Mouse (Mus musculus): ENCODE measurements around the gene Ndufb4. TPM values are rescaled to one million over a fixed set of nuclear protein-coding genes. Genes with fewer than 3 reads are reported as not detected.

The Ndufb4 gene
- polyA plus RNA-seq, 1 experiment from 2014 or later, result 54.4 TPM

DNA sequence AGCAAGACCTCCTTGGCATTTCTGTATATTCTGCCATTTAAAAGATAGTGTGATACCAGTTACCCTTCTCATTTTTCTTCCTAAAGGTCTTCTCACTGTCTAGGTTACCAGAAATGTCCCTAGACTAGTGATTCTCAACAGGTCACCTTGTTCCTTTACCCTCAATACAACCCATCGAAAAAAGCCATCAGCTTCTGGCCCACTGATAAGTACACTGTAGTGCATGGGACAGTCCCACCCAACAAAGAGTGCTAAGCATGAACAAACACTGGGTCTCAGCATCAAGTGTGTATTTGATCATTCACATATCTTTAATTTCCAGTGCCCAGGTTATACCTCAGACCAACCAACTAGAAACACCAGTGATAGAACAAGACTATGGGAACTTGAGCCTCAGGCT lies 19.2 kb downstream of the Ndufb4 start:
- DNase-seq (no peak), ATAC-seq (ENCODE audit: insufficient read depth) (no peak)
- H3K27me3 ChIP-seq (ENCODE audit: insufficient read depth, low read length), result no peaks in the 10 kb centered on the region
- H3K4me3 ChIP-seq (ENCODE audit: low read depth, low read length), result no peak overlapping the region
- H3K4me1 ChIP-seq (ENCODE audit: insufficient read depth), result no peaks in the 10 kb centered on the region
- 85% methylated on average over 1 of the region's 1 CpGs for WGBS
- no peak for TF ChIP-seq CTCF (IDR thresholded peaks at IDR 0.05; ENCODE audit: low read depth)
- H3K27ac ChIP-seq (ENCODE audit: low read depth), result no peak overlapping the region
- H3K9ac ChIP-seq, result no peak overlapping the region
- H3K4me2 ChIP-seq, result no peak overlapping the region
- H3K36me3 ChIP-seq (ENCODE audit: insufficient read depth), result no peaks in the 10 kb centered on the region
- no peaks in the 10 kb centered on the region for H3K9me3 ChIP-seq (ENCODE audit: low read depth, low read length)

DNA sequence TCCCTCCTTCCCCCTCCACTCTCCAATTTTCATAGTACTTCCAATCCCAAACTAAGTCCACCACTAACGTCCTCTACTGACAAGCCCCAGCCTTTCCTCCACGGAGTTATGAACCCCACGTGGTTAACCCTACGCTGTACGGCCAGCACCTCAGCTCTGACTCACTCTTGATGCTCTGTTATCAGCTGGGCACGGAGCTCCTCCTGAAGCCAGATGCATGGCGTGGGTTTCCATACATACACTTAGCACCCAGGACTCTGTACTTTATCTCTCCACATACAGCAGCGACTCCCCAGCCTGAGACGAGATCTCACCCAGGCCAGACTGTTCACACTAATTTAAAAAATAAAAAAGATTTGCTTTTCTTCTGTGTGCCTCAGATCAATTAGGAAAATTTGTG lies 19.7 kb downstream of the Ndufb4 start:
- 0 out of 2 replicates have a peak overlapping the region, but pooled peaks have one; percentile 10 for H3K4me2 ChIP-seq
- no peak overlapping the region for H3K4me3 ChIP-seq (ENCODE audit: low read depth, low read length)

DNA sequence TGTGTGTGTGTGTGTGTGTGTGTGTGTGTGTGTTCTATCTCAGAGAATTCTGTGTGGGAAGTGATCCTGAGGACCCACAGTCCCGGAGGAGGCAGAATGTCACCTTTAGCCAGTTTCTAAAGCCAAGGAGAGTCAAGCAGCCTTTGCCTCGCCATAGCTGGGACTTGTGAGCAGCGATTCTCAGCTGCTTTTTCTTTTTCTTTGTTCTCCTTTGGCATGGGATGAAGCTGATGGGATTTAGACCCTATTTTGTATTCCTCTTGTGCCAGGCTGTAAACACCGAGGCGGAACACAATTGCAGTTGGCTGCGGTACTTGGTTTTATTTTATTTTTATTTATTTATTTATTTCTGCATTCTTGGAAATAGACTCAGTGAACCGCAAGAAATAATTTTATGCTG lies 25.2 kb downstream of the Ndufb4 start:
- Histone ChIP-seq H3K4me1 (ENCODE audit: insufficient read depth) (no peaks in the 10 kb centered on the region), H3K36me3 (ENCODE audit: insufficient read depth) (no peaks in the 10 kb centered on the region), H3K27ac (ENCODE audit: low read depth) (no peak overlapping the region), H3K9me3 (ENCODE audit: low read depth, low read length) (no peaks in the 10 kb centered on the region), H3K9ac (no peak overlapping the region), H3K4me2 (no peak overlapping the region), H3K4me3 (ENCODE audit: low read depth, low read length) (no peak overlapping the region), H3K27me3 (ENCODE audit: insufficient read depth, low read length) (no peaks in the 10 kb centered on the region)
- ATAC-seq (ENCODE audit: insufficient read depth) (no peak), DNase-seq (no peak)
- WGBS, result 86% methylated on average over 7 of the region's 7 CpGs
- no peak for TF ChIP-seq CTCF (IDR thresholded peaks at IDR 0.05; ENCODE audit: low read depth)

More for the DNA sequence above, 19.7 kb downstream of the Ndufb4 start:
- Histone ChIP-seq H3K36me3 (ENCODE audit: insufficient read depth) (no peaks in the 10 kb centered on the region), H3K9ac (no peak overlapping the region), H3K9me3 (ENCODE audit: low read depth, low read length) (no peaks in the 10 kb centered on the region), H3K27ac (ENCODE audit: low read depth) (no peak overlapping the region), H3K27me3 (ENCODE audit: insufficient read depth, low read length) (no peaks in the 10 kb centered on the region), H3K4me1 (ENCODE audit: insufficient read depth) (no peaks in the 10 kb centered on the region)
- no peak for ATAC-seq (ENCODE audit: insufficient read depth)
- DNase-seq, result no peak
- 61% methylated on average over 9 of the region's 9 CpGs for WGBS
- no peak for TF ChIP-seq CTCF (IDR thresholded peaks at IDR 0.05; ENCODE audit: low read depth)

DNA sequence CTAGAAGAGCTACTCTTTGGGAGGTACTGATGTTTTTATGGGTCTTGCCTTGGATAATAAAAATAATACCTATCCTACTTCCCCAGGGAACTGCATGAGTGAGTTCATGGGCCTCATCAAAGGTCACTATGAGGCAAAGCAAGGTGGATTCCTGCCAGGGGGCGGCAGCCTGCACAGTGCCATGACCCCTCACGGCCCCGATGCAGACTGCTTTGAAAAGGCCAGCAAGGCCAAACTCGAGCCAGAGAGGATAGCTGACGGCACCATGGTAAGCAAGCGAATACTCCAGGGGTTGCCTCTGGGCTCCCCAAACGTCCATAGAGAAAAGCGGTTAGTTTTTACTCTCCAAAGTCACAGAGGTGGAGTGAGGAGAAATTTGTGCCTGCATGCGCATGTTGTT lies 25.9 kb downstream of the Ndufb4 start:
- WGBS, result 70% methylated on average over 9 of the region's 9 CpGs
- Histone ChIP-seq H3K36me3 (ENCODE audit: insufficient read depth) (no peaks in the 10 kb centered on the region), H3K9ac (no peak overlapping the region), H3K9me3 (ENCODE audit: low read depth, low read length) (no peaks in the 10 kb centered on the region), H3K27me3 (ENCODE audit: insufficient read depth, low read length) (no peaks in the 10 kb centered on the region), H3K4me2 (no peak overlapping the region), H3K27ac (ENCODE audit: low read depth) (no peak overlapping the region), H3K4me1 (ENCODE audit: insufficient read depth) (no peaks in the 10 kb centered on the region), H3K4me3 (ENCODE audit: low read depth, low read length) (no peak overlapping the region)
- TF ChIP-seq CTCF (IDR thresholded peaks at IDR 0.05; ENCODE audit: low read depth), result no peak
- no peak for ATAC-seq (ENCODE audit: insufficient read depth)
- no peak for DNase-seq

DNA sequence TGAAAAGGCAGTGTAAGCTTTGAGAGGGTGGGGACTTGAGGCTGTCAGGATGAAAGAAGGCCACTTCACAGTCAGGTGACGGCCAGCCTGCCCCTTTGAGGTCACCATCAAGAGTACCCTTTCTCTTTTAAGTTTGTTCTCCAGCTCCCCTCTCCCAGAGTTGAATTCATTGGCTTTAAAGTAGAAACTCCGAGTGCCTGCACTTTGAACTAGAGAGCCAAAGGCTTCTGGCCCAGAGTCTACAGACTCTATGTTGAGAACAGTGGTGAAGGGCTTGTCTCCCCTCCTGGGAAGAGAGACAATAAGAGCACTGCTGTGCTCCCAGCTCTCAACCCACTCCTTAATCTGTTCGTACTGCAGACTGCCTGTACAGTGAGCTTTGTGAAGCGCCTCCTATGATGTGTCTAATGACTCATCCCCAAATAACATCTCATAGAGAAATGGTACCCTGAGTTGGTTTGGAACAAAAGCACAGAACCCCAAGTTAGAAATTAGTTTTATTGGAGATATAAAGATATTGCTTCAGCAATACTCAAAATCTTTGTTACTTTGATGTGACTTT lies 27.8 kb downstream of the Ndufb4 start:
- no peak overlapping the region for H3K4me2 ChIP-seq
- no peak overlapping the region for H3K9ac ChIP-seq
- TF ChIP-seq CTCF (IDR thresholded peaks at IDR 0.05; ENCODE audit: low read depth), result no peak
- DNase-seq, result no peak
- no peak overlapping the region for H3K4me3 ChIP-seq (ENCODE audit: low read depth, low read length)
- WGBS, result 53% methylated on average over 4 of the region's 4 CpGs
- H3K27me3 ChIP-seq (ENCODE audit: insufficient read depth, low read length), result no peaks in the 10 kb centered on the region
- no peaks in the 10 kb centered on the region for H3K36me3 ChIP-seq (ENCODE audit: insufficient read depth)
- H3K27ac ChIP-seq (ENCODE audit: low read depth), result no peak overlapping the region
- H3K4me1 ChIP-seq (ENCODE audit: insufficient read depth), result no peaks in the 10 kb centered on the region
- H3K9me3 ChIP-seq (ENCODE audit: low read depth, low read length), result no peaks in the 10 kb centered on the region
- ATAC-seq (ENCODE audit: insufficient read depth), result no peak

DNA sequence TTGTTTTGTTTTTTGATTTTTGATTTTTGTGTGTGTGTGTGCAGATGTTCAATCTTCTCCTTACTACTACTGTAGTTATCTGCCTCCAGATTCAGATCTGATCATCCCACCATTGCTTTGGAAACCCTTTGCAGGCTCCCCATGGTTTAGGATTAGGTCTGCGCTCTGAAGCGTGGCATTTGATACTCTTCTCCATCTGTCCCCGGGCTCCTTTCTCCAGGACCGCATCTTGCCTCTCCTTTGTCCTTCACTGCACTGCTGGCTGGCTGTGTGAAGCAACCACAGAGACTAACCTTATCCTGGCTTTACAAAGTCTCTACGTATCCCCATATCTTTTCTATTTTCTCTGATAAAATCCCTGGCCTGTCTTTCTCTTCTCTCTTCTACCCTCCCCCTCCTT lies 31.3 kb downstream of the Ndufb4 start:
- no peaks in the 10 kb centered on the region for H3K9me3 ChIP-seq (ENCODE audit: low read depth, low read length)
- no peaks in the 10 kb centered on the region for H3K36me3 ChIP-seq (ENCODE audit: insufficient read depth)
- H3K4me2 ChIP-seq, result no peak overlapping the region
- no peak for DNase-seq
- H3K27me3 ChIP-seq (ENCODE audit: insufficient read depth, low read length), result no peaks in the 10 kb centered on the region
- H3K4me1 ChIP-seq (ENCODE audit: insufficient read depth), result no peaks in the 10 kb centered on the region
- WGBS, result 63% methylated on average over 5 of the region's 5 CpGs
- ATAC-seq (ENCODE audit: insufficient read depth), result no peak
- H3K9ac ChIP-seq, result no peak overlapping the region
- no peak for TF ChIP-seq CTCF (IDR thresholded peaks at IDR 0.05; ENCODE audit: low read depth)
- no peak overlapping the region for H3K27ac ChIP-seq (ENCODE audit: low read depth)
- no peak overlapping the region for H3K4me3 ChIP-seq (ENCODE audit: low read depth, low read length)

DNA sequence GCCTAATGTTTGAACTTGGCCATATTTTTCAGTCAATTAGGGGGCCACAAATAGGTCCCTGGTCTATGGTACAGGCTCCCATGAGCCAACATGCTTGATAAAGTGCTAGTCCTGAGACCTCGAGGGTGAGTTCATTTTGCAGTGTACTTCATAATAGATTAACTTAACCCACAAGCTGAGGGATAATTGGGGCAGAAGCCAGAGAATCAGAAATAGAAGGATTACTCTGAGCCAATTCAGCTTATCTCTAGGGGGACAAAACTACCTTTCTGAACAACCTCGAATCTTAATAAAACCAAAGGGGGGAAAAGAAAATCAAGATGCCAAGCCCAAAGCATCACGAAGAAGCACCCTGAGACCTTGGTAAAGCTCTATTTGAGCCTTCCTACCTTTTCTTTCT lies 31.9 kb downstream of the Ndufb4 start:
- Histone ChIP-seq H3K4me1 (ENCODE audit: insufficient read depth) (no peaks in the 10 kb centered on the region), H3K27ac (ENCODE audit: low read depth) (no peak overlapping the region), H3K9ac (no peak overlapping the region), H3K9me3 (ENCODE audit: low read depth, low read length) (no peaks in the 10 kb centered on the region), H3K4me2 (no peak overlapping the region), H3K4me3 (ENCODE audit: low read depth, low read length) (no peak overlapping the region), H3K27me3 (ENCODE audit: insufficient read depth, low read length) (no peaks in the 10 kb centered on the region), H3K36me3 (ENCODE audit: insufficient read depth) (no peaks in the 10 kb centered on the region)
- no peak for TF ChIP-seq CTCF (IDR thresholded peaks at IDR 0.05; ENCODE audit: low read depth)
- DNase-seq, result no peak
- 69% methylated on average over 3 of the region's 3 CpGs for WGBS
- ATAC-seq (ENCODE audit: insufficient read depth), result no peak

DNA sequence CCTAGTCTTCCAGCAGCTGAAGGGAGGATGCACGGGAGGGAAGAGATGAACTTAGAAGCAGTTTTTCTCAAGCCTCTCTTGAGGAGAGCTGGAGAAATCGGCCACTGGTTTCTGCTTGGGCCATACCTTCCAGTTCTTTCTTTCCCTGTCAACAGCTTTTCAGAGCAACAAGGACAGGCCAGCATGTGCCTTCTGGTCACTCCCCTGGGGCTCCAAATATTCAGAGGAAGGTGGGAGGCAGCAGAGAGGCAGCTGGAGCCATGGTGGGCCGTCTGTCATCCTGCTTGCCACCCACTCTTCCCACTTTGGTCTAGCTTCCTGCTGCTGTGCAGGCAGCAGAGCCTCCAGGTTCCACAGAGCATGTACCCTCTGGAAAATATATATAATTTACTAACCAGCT lies 36.6 kb downstream of the Ndufb4 start:
- 24% methylated on average over 3 of the region's 3 CpGs for WGBS
- ATAC-seq (ENCODE audit: insufficient read depth) (no peak), DNase-seq (no peak)
- no peaks in the 10 kb centered on the region for H3K36me3 ChIP-seq (ENCODE audit: insufficient read depth)
- no peaks in the 10 kb centered on the region for H3K9me3 ChIP-seq (ENCODE audit: low read depth, low read length)
- no peak overlapping the region for H3K27ac ChIP-seq (ENCODE audit: low read depth)
- H3K4me3 ChIP-seq (ENCODE audit: low read depth, low read length), result no peak overlapping the region
- TF ChIP-seq CTCF (IDR thresholded peaks at IDR 0.05; ENCODE audit: low read depth), result no peak
- no peak overlapping the region for H3K4me2 ChIP-seq
- H3K9ac ChIP-seq, result no peak overlapping the region
- H3K4me1 ChIP-seq (ENCODE audit: insufficient read depth), result no peaks in the 10 kb centered on the region
- H3K27me3 ChIP-seq (ENCODE audit: insufficient read depth, low read length), result no peaks in the 10 kb centered on the region

All from lung, embryonic 14.5 days (tissue).